Mouse (Mus musculus) testis, postnatal 10 days (tissue): ENCODE results near the gene Sptlc2.
"Not testable (repeated sequence)": the region's sequence is repeated elsewhere in the genome, so short reads cannot be mapped to it uniquely, and the experiment has no call there.

Source experiments
- DNase-seq: peaks from one replicate; pipeline ENCODE4 v3.0.0; 2021; ENCODE audit warnings: low spot score

The Sptlc2 gene

DNA sequence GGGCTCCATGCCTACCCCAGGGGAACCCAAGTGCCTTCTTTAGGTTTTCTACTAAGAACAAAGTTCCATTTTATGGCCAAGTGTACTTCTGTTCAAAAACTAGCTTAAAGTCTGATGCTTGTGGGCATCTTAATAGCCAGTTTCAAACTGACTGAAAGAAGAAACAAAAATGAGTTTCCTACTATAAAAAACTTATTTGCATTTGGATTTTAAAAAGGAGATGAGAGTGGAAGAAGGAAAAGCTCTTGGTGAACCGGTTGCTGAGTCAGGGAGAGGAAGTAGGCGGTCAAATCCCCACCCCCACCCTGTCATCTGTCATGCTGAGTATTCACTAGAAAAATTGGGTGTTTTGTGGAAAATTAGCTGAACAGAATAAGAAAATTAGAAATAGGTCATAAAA, 57.9 kb downstream of the Sptlc2 start:
- DNase-seq = no peak

DNA sequence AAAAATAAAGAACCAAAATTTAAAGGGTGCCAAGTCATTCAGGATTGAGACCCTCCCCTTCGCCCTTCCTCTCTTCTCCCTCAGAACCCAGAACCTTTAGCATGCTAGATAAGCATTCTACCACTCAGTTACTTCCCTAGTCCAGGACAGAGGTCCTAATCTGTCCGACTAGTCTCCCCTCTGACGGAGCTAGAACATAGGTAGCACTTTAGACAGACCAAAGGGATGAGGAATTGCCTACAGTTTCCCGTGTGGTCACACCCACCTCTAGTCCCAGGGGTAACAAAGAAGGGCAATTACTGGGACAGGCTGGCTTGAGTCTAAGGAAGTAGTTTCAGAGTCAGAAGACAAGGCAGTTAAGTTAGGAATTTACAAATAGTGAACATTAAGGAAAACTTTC, 60.1 kb downstream of the Sptlc2 start:
- DNase-seq = no peak

DNA sequence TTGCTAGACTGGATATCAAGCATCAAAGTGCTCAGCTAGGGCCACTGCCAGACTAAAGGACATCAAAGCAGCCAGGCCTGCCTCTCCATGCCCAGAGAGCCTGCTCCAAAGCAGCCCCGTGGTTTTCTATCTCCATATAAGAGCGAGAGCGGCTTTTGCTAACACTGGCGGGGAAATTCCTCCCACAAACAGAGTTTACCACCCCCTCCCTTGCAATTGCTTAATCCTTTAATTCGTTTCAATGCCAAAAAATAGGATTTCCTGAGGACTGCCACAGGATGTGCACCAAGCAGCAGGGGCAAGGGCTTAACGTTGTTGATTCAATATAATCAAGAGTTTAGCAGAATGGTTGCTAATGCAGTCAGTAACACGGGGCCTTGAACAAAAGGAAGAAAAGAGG, 60.5 kb downstream of the Sptlc2 start:
- DNase-seq = no peak

GRCm38 (mm10) chr12:87325452-87325851, 62.7 kb downstream of the Sptlc2 start:
- no peak for DNase-seq

- DNase-seq = no peak
Observed at GRCm38 (mm10) chr12:87319229-87319628, 68.9 kb downstream of the Sptlc2 start.

GRCm38 (mm10) chr12:87317951-87318350, 70.2 kb downstream of the Sptlc2 start:
- no peak for DNase-seq

DNA sequence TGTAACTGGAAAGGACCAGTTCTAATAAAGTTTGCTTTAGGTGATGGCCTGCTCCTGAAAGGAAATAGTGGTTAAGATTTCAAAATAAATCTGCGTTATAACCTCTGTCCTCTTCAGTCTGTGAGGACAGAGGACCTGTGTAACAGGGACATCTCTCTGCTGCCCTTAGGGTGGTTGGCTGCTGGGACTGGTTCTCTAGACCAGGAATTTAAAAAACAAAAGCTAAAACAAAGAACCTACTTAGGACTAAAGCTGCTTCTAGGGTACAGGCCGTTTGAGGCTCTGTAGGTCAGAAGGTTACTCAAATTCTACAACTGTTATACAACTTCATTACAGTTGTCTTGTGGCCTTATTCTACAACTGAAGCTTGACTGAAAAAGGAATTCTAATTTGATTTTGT, 75.1 kb downstream of the Sptlc2 start:
- no peak for DNase-seq

DNA sequence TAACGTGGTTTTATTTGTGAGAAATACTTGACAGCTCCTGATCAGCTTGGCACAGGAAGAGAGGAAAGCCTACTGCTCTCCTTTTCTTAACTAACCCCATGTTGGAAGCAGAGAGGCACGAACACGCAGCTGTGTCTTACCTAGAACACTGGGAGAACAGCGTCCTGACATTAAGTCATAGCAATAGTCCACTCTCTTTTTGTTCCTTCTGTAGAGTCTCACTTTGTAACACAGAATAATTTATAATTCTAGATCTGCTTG, 81.6 kb downstream of the Sptlc2 start:
- DNase-seq = not testable (repeated sequence)

DNA sequence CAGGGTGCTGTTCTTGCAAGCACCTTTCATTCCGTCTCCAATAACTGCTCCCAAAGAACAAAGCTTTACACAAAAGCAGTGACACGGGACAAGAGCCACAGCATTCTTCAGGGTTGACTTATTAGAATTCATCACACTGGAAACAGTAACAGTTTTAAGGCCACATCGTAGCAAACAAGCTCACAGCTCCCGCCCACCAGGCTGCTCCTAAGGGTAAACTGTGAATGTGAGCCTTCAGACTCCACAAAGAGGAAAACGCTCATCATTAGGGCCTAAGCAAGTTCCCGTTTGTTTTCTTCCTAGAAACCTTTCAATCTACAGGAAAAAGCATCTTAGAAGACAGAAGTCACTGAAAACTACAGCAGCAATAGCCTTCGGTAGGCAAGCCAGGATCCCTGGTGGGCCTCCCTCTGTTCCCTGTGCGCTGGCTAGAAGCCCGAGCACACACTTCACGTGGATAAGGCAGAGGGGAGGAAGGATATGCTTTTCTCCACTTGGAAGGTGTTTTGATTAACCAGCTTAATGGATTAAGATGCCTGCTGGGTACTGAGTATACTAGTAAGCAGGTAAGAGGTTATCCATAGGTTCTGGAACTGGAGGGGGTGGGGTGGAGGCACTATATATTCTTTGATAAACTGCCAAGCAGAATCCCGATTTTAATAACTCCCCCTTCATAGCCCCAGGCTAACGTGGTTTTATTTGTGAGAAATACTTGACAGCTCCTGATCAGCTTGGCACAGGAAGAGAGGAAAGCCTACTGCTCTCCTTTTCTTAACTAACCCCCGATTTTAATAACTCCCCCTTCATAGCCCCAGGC, 82.2 kb downstream of the Sptlc2 start:
- DNase-seq = no peak

GRCm38 (mm10) chr12:87301189-87301588, 87.0 kb downstream of the Sptlc2 start:
- DNase-seq = no peak

- no peak for DNase-seq
Observed at GRCm38 (mm10) chr12:87300441-87300690, 87.8 kb downstream of the Sptlc2 start.

- DNase-seq = peak; percentile 65
Observed at GRCm38 (mm10) chr12:87299657-87300440, 88.3 kb downstream of the Sptlc2 start, which contains the start of gene Ism2. Gene Ism2, minus strand, starts transcription at chr12:87299705.

DNA sequence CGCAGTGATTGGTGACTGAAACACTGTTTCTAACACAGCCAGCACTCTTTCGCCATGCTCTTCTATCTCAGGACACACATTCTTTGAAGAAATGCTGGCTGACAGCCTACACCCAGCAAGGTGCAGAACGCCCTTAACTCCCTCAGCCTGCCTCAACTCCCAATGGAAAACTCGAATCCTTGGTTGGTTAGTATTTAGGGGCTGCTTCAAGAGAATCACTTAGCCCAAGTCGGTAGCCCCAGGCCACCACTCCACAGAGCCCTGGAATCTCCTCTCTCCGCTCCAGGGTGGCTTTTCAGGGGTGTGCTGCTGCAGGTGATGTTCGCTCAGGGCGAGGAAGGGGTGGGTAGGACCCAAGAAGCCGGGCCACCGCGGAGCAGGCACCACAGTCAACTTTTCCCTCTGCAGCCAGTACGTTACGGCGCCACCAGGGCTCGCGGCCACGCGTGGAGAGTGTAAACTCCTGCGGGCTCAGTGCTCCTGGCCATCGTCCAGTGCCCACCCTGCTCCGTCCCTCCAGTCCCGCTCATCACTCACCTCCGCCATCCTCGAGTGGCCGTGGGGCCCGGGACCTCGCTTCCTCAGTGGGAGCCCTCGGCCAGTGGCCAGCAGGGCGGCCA, 89.0 kb downstream of the Sptlc2 start:
- peak; percentile 62 for DNase-seq

DNA sequence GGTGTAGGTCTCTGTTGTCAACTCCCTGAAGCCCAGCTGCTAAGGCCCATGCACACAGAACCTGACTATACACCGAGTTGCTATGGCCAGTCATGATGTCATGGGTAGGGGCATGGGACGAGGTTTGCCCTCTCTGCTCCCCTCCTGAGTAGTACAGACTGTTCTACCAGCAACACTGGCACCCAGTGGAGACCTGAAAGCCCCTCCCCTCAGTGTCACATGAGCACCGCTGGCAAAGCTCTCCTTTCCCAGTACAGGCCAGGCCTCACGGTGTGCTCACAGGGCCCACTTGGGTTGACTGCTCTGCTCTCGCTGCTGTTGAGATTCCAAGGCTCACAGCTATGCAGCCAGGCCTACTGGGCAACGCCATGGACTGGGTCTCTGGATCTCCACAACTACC, 94.2 kb downstream of the Sptlc2 start:
- DNase-seq = no peak

DNA sequence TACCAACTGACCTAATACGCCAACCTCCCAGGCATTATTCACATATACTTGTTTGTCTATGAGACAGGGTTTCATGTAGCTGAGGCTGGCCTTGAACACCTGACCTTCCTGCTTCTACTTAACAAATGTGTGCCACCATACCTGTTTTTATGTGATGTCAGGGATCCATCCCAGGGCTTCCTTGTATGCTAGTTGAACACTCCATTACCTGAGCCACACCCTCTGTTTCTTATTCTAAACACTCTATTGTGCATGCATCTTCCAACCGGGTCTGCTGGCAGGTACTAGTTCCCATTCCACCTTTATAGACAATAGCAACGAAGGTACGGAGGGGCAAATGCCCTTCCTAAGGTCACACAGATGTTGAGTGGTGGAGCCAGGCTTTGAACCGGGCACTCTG, 99.1 kb downstream of the Sptlc2 start:
- DNase-seq = no peak

GRCm38 (mm10) chr12:87284726-87285125, 103.4 kb downstream of the Sptlc2 start:
- DNase-seq = no peak

- no peak for DNase-seq
Observed at GRCm38 (mm10) chr12:87284268-87284667, 103.9 kb downstream of the Sptlc2 start.

GRCm38 (mm10) chr12:87283706-87284105, 104.4 kb downstream of the Sptlc2 start:
- no peak for DNase-seq

- no peak for DNase-seq
Observed at GRCm38 (mm10) chr12:87282743-87283142, 105.4 kb downstream of the Sptlc2 start.

DNA sequence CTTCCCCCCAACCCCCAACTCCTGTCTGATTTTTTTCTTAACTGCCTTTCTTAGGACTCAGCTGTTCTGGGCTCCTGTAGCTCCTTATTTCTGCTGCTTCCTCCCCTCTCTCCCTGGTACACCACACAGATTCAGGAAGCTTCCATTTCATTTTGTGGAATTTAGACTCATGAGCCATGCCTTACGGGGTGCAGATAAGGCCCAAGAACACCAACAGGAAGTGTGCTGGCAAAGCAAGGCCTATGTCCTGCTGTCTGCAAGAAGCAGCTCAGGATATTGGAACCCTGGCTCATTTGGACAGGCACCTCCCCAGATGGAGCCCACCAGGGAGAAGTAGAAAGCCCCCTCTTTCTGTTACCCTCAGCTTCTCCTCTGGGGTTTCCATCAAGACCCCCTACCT, 106.4 kb downstream of the Sptlc2 start:
- DNase-seq = no peak

DNA sequence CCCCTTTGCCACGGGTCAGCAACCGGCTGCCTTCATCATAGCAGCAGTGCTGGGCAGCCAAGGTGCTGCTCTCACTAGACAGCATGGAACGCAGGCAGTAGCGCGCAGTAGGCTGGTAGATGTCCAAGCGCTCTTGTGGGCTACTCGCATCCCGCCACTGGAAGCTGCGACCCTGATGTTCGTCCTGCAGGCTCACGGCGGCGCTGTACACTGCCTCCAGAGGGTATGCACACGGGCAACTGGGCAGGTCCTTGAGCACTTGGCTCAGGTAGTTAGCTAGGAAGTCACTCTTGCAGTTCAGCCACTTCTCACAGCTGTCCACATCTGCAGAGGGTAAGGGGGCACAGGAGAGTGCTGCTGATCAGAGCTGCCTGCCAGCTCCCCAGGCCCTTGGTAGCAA, 108.3 kb downstream of the Sptlc2 start:
- no peak for DNase-seq

DNA sequence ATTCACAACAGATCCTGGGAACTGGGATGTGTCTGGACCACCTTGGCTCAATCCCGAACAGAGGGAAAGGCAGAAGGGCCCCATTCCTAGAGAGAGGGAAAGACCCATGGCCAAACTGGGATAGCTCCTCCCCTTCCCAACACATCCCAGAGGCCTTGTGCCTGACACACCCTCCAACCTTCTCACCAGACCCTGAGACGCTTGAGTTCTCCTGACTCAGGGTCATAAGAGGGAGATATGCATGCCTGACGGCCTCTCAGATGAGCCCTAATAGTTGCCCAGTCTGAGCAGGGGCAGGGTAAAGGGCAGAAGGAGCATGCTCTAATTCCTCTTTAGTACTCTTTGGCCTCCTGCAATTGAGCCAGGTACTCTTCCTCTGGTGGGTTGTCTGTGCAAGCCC, 108.8 kb downstream of the Sptlc2 start:
- no peak for DNase-seq

GRCm38 (mm10) chr12:87278118-87278730, 109.9 kb downstream of the Sptlc2 start:
- peak; percentile 57 for DNase-seq
